Mouse (Mus musculus) 3134 (cell line): ENCODE measurements at regions not wholly inside any gene's neighbourhood (a gene's known extent, or its start where the extent isn't known, plus 50 kb on each side); places are given as distances from the start of the nearest gene placed in this dataset.

Experiments
- DNase-seq: peaks from one replicate; pipeline ENCODE4 v3.0.0-alpha.2; 2011; ENCODE audit warnings: low spot score; ENCODE audit not compliant: insufficient read length; ENCODE audit errors: extremely low read depth

GRCm38 (mm10) chr1:151087811-151088511, 94.4 kb upstream of the Gm47985 start:
- no peak for DNase-seq

GRCm38 (mm10) chr1:151088535-151089125, 93.7 kb upstream of the Gm47985 start:
- DNase-seq: no peak

DNA sequence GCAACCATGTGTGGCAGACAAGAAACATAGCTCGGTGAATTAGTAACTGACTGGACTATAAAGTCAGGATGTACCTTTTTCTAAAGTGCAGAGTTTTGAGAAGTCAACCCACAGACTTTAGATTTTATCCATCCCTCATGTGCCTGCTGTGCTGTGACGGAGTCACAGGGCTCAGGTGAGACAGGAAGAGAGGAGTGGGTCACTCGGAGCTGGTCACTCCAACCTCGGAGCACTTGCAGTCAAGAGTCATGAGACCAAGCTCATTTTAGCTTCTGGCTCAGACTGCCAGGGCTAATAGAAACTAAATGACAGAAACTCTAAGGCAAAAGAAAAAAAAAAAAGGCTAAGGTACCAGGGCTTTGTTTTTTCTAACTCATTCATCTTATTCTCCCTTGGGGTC, 90.3 kb upstream of the Gm47985 start:
- DNase-seq: no peak

DNA sequence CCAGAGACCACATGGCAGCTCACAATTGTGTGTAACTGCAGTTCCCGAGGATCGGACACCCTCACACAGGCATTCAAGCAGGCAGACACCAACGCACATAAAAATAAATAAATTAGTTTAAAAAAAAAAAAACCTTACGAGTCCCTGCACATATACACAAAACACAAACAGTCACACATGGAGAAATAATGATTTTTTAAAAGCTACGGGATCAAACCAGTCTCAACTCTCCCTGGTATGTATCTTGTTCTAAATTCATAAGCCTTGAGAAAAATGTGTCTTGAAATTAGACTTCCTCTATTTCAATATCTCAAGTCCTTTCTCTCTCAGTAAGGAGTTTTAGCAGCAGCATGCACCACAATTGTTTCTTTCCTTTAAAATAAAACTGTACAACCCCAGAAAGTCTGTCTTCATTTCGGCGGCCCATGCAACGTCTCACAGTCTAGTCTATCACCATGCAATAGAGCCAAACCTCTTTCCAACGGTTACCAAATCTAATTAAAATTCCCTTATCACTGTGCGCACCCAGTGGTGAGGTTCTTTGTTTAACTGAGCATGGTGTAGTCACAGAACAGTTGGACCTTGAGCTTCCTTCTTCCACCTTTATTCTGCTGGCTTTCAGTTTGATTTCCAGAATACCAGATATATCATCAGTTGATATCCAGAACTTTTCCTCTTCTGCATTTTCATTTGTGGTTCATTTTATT, 86.8 kb upstream of the Gm47985 start:
- no peak for DNase-seq

GRCm38 (mm10) chr1:151096079-151096478, 86.3 kb upstream of the Gm47985 start:
- no peak for DNase-seq

- DNase-seq: no peak
Observed at GRCm38 (mm10) chr1:151097506-151097905, 84.8 kb upstream of the Gm47985 start.

- no peak for DNase-seq
Observed at GRCm38 (mm10) chr1:151098763-151099162, 83.6 kb upstream of the Gm47985 start.

DNA sequence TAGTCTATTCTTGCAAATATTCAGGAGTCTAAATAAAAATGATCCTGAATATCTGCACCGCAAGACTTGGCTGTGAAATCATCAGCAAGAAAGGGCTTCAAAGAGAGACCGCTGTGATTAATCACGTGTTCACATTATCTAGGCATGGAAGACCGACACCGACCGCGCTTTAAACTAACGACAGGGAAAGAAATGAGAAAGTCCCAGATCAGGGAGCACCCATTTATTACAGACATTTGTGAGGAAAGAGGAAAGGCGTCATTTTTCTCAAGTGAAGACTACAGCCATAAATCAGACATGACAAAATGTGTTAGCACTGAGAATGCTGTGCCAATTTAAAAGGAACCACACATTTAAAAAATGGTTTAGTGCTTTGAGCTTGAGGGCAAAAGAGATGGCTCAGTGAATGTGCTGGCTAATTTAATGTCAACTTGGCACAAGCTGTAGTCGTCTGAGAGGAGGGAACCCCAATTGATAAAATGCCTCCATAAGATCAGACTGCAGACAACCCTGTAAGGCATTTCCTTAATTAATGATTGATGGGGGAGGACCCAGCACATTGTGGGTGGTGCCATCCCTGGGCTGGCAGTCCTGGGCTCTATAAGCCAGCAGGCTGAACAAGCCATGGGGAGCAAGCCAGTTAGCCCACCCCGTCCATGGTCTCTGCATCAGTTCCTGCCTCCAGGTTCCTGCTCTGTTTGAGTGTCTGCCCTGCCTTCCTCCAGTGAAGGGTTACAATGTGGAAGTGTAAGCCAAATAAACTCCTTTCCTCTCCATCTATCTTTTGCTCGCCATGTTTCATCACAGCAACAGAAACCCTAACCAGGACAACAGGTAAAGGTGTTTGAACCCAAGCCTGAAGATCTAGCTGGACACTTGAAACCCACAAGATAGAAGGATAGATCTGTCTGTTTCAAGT, 81.5 kb upstream of the Gm47985 start:
- DNase-seq: no peak

- no peak for DNase-seq
Observed at GRCm38 (mm10) chr1:151101516-151101915, 80.8 kb upstream of the Gm47985 start.

GRCm38 (mm10) chr1:151102061-151102460, 80.3 kb upstream of the Gm47985 start:
- no peak for DNase-seq

GRCm38 (mm10) chr1:151102646-151103391, 79.5 kb upstream of the Gm47985 start:
- DNase-seq: no peak

- no peak for DNase-seq
Observed at GRCm38 (mm10) chr1:151103522-151104037, 78.8 kb upstream of the Gm47985 start.

DNA sequence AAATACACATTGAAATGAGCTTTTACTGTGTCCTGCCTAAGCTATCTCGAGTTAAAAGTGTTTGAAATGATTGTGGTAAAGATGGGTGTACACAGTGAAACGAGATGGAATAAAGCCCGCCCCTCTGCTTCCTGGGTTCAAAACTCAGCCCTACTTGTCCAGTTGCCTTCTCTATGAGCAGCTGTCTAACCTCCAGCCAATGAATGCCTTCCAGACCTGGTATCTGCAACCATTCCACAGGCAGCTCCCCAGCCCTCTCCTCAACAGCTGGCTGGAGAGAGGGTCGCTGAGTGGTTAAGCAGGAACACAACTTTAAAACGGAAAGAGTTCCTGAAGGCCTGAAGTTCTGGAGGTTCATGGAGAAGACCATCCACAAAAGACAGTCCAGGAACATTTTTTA, 78.0 kb upstream of the Gm47985 start:
- DNase-seq: no peak

- no peak for DNase-seq
Observed at GRCm38 (mm10) chr1:151104806-151105205, 77.5 kb upstream of the Gm47985 start.

DNA sequence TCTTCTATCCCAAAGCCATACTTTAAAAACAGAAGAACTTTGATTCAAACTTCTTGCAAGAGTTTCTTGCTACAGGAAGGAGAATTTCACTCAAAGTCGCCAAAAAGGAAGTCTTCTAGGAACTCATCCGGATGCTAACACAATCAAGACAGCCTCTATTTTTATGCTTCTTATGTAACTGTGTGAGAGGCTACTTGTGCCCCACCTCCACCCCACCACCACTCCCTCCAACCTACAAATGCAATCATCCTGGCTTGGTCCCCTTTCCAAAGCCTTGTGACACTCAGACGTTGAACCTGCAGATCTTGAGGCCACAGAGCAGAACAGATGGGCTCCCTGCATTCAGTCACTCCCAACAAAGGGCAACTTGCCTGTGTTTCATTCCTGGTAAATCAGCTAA, 77.1 kb upstream of the Gm47985 start:
- no peak for DNase-seq

GRCm38 (mm10) chr1:151107401-151107800, 74.9 kb upstream of the Gm47985 start:
- no peak for DNase-seq

GRCm38 (mm10) chr1:151109333-151109732, 73.0 kb upstream of the Gm47985 start:
- no peak for DNase-seq

- DNase-seq: no peak
Observed at GRCm38 (mm10) chr1:151110412-151110811, 71.9 kb upstream of the Gm47985 start.

DNA sequence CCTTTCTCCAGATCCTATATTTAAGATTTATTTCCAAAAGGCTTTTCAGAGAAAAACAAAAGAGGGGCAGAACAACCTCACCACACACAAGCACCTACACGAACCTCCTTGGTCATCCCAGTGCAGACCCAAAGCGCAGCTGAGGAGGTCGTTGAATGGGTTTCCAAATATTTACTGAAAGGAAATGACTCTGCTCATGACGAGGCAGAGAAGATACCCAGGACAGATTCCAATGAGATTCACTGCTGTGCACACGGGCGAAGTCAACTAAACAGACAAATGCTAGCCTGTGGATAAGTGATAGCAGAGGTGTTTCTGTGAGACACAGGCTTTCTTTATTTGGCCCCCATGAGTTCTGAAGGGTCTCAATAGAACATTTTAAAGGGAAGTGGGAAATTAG, 70.7 kb upstream of the Gm47985 start:
- DNase-seq: no peak

DNA sequence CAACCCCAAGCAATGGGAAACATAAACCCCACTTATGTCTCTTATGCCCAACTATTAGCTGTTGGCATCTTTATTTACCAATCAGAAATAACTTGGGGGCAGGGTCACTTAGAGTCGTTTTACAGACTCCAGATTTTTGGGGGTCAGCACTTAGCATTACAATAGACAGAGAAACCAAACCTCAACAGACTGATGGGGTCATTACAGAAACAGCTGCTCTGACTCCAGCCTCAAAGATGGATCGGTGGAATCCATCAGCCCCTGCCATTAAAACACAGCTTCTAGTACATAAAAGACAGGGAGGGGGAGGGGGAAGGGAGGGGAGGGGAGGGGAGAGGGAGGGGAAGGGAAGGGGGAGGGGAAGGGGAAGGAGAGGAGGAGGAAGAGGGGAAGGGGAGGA, 69.9 kb upstream of the Gm47985 start:
- DNase-seq: no peak
